Mouse (Mus musculus) lung, postnatal 4 days (tissue): ENCODE results near the gene Hecw2.

ENCODE experiments used
- DNase-seq, 2 experiments: peaks; one replicate each; pipeline ENCODE4 v3.0.0; 2021

The Hecw2 gene

DNA sequence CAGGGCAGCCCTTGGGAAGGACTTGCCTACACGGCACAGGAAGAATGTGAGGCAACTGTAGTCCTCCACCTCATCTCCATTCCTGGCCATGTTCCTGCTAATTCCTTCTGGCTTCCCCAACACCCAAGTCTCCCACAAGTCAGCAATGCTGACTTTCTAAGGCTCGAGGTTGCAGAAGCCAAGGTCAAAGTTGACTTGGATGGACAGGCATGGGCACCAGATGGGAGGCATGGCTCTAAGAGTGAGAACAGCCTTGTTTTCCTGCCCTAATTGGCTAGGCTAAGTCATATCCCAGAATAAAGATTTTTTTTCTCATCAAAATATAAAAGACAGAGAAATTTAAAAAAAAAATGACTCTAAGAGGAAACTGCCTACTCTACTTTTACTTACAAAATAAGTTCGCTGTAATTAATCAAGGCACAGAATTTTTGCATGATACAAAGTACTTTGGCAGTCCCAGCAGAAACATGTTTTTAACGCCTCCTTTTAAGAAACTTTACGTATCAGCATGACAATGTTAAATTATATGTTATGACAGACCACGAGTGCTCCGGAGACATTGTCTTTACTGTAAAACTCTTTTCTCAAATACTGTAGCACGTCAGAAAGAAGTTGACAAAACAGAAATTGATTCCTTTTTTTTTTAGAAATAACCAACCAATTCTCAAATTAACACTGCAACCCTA, 83.9 kb downstream of the Hecw2 start:
- DNase-seq = peak in 1 of 2 experiments; percentile 22

DNA sequence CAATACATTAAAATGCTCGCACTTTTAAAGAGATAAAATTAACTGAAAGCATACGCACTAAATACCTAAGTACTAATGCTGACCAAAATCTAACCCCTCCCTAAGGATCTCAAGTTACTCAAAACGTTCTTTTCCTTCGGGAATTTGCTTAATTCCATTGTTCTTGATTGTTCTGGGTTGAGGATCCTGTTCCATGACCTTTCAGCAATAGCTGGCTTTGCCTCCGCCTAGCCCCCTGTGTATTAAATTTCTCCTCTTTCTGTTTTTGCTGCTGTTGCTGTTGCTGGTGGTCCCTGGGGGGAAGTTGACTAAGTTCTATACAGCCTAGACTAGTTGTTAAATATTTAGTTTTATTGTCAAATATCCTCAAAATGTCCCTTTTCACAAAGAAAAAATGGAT, 85.7 kb downstream of the Hecw2 start:
- DNase-seq = no peak

DNA sequence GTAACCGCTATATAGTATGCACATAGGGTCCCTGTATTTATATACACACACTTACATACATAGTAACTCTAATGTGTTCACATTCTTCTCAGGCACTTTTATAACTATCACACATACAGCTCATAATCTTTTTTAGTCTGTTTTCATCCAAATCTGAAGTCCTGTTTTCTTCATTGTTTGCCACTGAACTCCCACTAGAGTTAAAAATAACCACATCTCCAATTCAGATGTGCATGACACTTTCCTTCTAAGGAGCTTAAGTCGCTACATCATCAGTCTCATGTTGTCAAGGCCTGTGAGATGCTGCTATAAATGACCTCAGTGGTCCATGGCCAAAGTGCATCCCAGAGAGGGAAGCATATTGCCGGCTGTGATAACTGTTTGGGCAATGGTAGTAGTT, 88.2 kb downstream of the Hecw2 start:
- DNase-seq = no peak

DNA sequence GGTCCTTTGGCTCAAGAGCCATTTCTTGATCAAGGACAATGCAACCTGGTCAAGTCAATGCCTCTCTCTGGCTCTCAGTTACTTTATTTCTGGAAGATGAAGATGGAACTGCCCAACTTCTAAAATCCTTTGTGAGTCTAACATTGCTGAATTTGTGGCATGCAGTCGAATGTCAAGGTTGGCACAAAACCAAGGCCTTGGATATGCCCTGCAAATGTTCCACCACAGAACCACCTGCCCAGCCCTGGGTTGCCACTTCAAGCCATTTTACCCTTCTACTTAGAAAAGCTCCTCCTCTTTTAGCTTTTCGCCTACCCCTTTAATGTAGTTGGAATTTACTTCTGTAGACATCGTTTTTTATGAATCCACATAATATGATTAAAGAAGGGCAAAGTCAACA, 115.3 kb downstream of the Hecw2 start:
- no peak for DNase-seq

DNA sequence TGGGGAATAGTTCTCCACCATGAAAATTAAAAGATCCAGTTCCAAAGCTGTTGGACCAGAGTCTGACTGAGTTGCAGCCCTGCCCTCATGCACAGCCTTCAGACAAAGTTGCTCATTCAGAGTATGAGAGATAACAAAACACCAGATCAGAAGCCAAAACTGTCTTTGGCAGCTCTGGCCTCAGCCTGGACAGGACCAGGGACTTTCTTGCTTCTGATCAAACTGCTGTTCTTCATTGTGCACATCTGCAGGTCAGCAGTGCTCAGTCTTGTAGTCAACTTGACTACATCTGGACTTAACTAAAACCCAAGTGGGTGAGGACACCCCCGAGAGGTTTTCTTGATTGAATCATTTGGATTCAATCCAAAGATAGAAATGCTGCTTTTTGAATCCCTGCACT, 120.5 kb downstream of the Hecw2 start:
- no peak for DNase-seq

DNA sequence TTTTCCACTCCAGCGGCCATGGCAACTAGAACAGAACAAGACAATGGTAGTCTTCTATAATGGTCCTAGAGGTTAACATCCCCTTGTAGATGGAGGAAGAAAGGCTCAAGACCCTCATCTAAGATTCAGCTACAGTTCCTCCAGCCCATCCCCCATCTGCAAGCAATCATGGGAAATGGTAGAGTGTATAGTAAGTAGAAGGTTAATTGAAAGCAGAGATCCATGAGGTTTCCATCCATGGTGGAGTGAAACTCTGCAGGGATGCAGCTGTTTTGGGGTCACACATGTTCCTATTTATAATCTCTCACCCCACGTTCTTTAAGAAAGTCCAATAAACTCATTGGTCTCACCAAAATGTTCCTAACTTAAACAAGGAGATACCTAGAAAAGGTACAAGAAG, 124.8 kb downstream of the Hecw2 start:
- no peak for DNase-seq

DNA sequence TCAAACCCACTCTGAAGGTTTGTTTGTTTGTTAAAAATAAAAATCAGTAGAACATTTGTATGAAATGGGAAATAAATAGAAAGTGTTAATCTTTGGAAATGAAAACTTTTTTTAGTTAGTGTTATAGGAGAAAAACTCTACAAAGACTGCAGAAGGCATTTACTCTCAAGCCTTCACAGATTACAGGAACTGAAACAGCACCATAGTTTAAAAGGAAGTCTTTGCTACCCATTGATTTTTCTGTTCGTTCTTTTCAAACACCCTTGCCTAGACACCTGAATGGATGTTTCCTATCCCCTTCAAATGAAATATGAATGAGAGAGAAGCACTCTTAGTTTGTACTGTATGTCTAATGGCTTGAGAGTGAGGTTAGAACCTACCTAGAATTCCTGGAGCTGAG, 126.7 kb downstream of the Hecw2 start:
- DNase-seq = no peak

DNA sequence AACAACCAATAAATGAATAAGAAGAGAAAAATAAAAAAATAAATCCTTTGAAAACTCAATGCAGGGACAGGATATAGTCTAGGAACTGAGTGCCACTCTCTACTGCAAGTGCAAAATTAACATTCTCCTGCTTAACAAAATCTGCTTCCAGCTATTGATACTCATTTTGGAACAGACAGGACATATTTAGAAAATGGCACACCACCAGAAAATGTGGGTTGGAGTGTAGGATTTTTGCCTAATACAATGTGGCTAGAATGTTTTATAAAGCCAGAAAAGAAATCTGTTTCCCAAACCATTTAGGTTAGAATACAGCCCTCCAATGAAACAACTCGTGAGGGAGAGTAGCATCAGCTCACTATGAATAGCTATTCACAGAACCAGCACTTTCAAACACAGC, 129.5 kb downstream of the Hecw2 start:
- DNase-seq = no peak

DNA sequence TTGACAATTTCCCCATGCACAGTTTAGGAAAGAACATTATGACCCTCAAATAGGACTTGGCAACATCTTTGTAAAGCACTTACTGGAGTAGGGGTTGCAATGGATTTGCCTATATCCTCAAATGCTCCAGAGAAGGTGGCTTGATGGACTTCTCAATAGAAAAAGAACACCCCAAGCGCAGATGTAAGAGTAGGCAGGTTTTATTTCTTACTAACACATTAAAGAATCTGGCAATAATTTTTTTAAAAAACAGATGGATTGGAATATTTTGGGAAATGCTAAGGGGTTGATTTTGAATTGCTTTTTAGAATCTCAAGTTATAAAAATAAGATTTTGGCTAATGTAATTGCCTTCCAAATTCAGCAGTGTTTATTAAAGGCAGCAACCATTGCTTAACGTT, 133.9 kb downstream of the Hecw2 start:
- DNase-seq = no peak

DNA sequence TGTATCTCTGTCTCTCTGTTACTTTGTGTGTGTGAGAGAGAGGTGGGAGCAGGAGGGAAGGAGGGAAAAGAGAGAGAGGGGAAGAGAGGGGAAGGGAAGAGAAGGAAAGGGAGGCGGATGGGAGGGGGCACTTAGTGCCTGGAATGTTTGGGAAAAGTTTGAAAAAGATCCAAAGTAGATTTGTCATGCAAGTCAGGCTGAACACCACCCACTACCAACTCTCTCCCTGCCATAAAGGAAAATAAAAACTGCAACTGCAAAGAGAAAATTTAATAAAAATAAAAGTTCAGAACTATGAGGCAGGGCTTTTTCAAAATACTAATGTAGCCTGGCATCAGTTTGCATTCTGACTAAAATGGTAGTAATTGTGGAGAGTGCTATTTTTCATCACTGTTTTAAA, 135.2 kb downstream of the Hecw2 start:
- no peak for DNase-seq

DNA sequence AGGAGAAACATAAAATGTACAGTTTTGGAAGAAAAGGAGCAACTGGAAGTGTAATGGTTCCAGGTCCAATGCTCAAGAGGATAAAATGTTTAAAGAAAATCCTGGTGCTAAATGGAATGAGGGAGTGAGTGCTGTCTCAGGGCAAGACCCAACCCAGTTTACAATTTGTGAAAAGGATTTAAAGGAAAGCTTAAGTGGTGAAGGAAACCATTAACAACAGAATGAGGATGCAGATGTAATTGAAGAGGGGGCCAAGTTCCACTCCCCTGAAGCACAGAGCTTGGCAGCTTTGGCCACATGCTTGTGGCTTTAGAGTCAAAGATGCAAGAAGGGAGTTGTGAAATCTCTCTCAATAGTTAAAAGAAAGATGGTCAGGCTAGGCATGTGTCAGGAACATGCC, 142.2 kb downstream of the Hecw2 start:
- DNase-seq = no peak

DNA sequence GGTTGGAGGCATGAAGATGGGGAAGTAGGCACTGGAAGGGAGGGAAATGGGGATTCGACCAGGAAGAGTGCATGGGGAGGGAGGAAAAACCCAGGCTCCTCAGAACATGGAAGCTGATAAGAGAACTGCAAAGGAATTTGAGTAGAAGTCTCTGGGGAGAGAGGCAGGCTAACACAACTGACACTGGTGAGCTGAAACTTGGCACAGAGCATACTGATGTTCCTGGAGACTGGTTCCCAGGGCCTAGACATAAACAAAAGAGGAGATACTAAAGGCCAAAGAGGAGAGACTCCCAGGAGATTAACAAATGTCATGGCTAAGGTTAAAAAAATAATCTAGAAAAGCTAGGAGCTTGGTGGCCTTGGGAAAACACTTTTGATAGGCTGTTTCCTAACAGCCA, 148.0 kb downstream of the Hecw2 start:
- no peak for DNase-seq

DNA sequence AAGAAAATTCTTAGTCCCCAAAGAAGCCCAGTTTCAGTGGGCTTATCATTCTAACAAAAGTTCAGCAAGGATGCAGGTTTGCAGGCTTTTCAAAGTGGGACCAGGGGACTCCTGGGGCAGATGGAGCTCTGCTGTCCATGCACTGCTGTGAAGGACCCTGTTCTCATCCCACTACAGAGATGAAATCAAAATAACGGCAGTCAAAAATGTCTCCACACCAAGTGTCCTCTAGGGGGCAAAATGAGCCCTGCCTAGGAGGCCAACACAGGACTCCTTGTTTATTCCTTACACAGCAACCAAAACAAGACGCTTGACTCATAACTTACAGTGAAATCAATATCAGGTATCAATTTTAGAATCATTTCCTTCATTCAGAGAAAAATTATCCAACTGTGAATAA, 155.9 kb downstream of the Hecw2 start:
- DNase-seq = peak in 1 of 2 experiments; percentile 33

DNA sequence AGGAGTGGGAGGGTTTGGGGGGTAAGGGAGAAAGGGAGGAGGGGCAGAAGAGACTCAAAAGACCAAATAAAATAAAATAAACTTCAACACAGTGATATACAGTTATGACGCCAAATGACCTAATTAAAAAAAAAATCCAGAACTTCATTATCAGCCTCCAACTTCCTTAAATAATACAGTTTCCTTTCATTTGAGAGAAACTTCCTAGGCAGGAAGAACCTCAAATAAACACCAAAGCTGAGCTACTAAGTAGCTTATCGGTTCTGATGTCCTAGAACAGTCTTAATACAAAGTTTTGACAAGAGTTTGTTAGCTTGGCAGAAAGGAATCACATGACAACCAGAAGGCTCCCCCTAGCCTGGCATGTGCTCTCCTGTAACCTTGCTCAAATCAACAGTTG, 177.3 kb downstream of the Hecw2 start:
- DNase-seq = peak in 1 of 2 experiments; percentile 23

DNA sequence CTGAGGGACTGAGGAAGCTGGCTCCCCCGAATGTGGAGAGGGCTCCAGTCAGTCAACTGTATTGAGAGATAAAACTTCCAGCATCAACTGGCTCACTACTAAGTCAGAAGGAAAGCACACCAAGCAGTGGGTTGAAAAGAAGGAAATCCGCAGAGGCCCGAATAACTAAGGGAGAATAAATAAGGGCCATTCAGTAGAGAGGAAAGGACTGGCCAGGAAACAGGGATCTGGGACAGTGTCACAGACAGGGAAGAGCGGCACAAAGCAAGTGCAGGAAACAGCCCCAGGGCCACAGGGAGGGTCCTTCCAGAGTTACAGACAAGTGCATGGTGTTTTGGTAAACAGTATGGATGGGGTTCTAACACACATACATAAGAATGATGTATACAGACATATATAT, 179.2 kb downstream of the Hecw2 start:
- DNase-seq = no peak

DNA sequence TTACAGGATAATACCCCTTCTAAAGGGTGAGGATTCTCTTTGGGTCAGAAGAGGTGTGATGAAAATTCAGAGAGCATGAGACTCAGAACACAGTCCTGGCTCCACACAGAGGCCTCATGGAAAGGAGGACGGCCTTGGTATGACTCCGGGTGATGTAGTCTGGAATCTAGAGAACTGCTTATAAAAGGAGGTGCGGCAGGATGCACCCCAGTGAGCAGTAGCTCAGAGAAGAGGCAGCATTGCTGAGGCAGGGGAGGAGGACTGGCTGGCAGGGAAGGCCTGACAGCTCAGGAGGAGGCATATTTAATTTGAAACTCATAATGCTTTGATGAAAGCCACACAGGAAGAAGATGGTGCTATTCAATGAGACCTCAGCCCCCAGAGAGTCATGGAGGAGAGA, 182.6 kb downstream of the Hecw2 start:
- DNase-seq = no peak

DNA sequence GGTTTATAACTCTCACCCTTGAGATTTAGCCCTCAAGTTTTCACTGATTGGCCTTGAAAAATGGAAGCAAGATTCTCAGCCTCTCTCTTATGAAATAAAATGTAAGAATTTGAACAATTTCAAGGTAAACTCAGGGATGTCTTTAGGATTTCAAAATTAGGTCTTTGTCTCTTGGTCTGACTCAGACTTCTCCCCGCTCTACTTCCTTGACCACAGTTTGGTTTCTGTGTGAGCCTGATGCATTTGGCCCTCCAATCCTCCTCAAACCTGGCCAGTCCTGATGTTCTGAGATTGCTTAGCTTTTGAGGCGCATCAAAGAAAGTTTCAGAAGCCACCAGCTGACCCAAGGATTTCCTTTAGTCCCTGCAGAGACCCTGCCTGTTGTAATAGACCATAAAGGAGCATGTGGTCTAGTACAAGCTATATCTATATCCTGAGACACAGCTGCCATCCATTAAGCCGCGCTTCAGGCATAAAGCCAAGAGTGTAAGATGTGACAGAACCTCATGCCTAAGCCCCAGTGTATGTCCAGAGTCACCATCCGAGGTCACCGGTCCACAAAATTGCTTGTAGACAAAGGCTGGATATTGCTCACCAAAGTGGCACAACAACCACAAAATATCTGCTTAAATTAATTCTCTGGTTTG, 185.4 kb downstream of the Hecw2 start:
- DNase-seq = no peak

DNA sequence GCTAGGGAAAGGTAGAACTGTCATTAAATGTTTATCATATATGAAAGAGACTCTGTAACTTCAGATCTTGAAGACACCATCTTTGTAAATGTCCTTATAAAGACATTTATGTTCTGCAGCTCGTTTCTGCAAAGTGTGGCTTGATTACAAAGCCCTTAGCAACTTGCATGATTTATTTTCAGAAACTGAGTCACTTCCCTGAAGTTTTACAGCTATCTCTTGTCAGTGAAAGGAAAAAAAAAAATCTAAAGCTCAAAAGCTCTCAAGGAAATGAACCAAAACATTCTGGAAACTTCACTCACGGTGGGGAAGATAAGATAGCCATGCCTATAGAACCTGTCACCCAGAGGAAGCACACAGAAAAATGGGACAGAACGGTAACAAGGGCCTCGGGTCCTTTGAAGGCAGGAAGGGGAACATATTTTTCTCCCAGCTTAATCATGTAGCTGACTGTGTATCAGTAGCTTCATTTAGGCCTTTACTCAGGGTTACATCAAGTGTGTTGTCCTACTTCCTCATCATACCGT, 189.0 kb downstream of the Hecw2 start:
- DNase-seq = no peak

DNA sequence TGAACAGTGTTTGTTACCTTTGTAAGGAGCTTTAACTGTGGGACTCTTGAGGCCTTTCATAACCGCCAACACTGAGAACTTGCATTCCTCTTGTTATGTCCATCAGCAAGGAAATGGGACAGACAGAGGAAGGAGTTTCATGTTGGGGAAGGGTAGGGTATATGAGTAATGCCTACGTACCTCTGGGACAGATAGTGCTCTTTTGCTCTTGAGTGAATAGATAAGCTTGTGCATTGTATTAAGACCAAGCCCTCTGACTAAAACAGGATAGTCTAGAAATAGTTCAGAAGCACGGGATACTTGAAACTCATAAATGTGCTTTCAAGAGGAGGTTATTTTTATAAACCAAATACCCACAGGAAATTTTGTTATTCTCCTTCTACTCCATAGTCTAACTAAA, 191.7 kb downstream of the Hecw2 start:
- no peak for DNase-seq

DNA sequence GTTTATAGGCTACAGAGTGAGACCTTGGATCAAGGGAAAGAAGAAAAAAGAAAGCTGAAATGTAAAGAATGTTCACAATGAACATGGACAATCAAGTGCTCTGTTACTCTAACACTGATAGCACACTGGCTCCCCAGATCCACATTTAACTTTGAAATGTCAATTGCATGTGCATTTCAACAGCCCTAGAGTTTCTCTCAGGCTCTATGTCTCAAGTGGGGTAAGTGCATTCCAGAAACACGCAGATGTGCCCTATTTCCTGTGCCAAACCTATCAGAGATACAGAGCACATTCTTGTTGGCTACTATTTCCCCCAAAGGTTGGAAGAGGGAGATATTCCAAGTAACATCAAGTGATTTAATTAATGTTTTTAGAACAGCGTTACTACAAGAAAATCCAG, 192.9 kb downstream of the Hecw2 start:
- no peak for DNase-seq

DNA sequence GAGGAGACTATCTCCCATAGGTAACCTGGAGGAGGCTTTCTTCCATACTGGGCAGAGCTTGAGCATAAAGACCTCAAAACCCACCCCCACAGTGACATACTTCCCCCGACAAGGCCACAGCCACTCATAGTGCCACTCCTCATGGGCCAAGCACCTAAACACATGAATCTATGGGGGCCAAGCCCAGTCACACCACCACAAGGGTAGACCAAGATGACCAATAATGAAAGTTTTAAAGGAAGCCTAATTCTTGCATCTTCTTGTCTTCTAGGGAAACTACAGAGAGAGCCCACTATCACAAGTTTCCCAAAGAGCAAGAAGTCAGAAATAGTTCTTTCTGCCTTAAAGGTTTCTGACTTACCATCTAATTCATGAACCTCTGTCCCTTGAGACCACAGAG, 197.7 kb downstream of the Hecw2 start:
- no peak for DNase-seq

DNA sequence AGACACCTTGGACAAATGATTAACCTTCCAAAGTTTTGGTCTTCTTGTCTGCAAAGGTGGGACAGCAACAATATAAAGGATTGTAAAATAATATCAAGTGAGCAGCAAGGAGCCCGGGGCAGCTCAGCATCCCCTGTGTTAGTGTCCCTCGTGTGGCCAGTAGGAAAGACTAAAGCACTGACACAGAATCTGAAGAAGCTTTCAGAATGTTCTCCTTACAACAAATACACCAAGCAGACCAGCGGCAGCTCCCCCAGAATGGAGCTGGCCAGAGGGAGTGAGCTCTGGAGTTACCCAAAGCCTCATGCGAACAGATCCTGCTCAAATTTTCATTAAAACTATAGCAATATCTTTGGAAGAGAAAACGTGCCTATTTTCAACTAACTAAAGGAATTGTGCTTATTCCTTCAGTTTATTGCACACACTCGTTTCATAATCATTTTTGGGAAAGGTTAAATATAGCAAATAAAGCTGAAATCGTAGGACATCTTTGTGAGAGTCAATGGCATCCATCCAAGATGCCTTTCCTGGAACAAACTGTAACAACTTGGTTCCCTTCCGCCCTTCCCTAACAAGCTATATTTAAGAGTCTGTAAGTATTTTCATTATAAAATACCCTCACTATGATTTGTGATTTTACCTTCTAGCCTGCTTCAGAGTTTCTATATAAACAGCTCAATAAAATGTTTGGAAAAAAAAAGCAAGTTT, 208.6 kb downstream of the Hecw2 start:
- no peak for DNase-seq

DNA sequence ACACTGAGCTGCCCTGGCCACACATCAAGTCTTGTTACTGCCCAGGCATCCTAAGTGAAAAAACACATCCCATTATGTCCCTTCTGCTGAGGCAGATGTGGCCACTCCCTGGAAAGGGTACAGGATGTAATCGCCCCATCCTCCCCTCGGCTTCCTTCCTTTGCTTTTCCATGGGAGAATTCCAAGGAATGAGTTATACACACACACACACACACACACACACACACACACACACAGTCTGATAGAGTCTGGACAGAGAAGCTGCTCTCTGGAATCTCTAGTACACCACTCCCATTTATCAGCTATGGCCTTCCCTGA, 216.5 kb downstream of the Hecw2 start:
- peak; percentile 56 to 78 for DNase-seq

DNA sequence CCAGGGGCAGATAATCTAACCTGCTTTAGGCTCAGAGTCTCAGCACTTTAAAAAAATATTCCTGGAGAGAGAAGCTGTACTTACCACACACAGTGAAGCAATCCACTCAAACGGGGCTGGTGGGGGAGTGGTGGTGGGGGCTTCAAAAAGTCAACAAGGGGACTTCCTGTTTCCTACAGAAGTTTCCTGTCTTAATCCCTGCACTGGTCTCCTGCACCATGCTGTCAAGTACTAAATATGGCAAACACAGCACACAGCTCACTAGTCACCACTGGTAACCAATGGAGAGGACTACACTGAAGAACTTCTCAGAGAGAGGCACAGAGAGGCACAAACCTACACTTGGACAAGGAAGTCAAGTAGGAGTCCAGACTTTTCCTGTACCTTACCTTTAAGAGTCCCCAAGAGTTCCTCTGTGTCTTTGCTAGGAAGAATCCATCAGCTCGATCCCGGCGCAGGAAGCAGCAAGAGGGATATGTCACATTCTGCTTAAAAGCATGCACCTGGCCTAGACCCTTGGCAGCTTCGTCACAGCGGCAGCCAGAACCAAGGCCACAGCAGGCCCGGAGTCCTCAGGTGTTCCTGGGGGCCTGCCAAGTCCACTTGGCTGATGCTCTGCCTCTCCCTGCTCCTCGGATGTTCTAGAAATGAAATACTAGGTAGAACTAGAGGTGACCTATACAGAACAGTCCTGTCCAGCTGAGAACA, 217.0 kb downstream of the Hecw2 start:
- peak; percentile 12 to 37 for DNase-seq
